Mouse (Mus musculus) bone marrow, adult 2 months (tissue): ENCODE data around the gene Slc41a1.

Experiments
- CTCF ChIP-seq: fragments of 200-500 bp; IDR thresholded peaks from 2 replicates; pipeline ENCODE4 v1.5.1; 2011; ENCODE audit warnings: low read length, control low read depth; ENCODE audit not compliant: control insufficient read depth, insufficient read depth
- POLR2A ChIP-seq: fragments of 200-500 bp; IDR thresholded peaks from 2 replicates; pipeline ENCODE4 v1.6.1; 2011; ENCODE audit warnings: low read depth, mild to moderate bottlenecking, control low read depth, low read length, borderline replicate concordance; ENCODE audit not compliant: control insufficient read depth

- TF ChIP-seq CTCF (no peak), POLR2A (no peak)
Measured at GRCm38 (mm10) chr1:131839279-131839678, 12.0 kb downstream of the Slc41a1 start.
